Mouse (Mus musculus) gastrocnemius, adult 2 months (tissue): ENCODE measurements around the gene Ifna5. TPM values are rescaled to one million over a fixed set of nuclear protein-coding genes. Genes with fewer than 3 reads are reported as not detected.
A peak's percentile ranks its signal among the peaks of the same experiment; 100 is the strongest.

Experiments used
- DNase-seq: peaks from one replicate; pipeline ENCODE4 v3.0.0; 2022
- H3K27ac ChIP-seq: fragments of 200-600 bp; 2 replicates; pipeline ENCODE4 v1.8.1; 2022; ENCODE audit warnings: mild to moderate bottlenecking
- H3K4me3 ChIP-seq: fragments of 200-600 bp; 2 replicates; pipeline ENCODE4 v1.8.1; 2022; ENCODE audit warnings: mild to moderate bottlenecking, moderate library complexity
- CTCF ChIP-seq: fragments of 200-600 bp; IDR thresholded peaks from 2 replicates; pipeline ENCODE4 v1.8.1; 2022; ENCODE audit warnings: antibody characterized with exemption, mild to moderate bottlenecking, moderate library complexity
- intact Hi-C: fragments of 180-260 bp; cut with DNase I; formaldehyde crosslinking; loops from one replicate; pipeline ENCODE4 v1.15.1; 2025
- total RNA-seq, 2 experiments: library from RNA; stranded (reverse); gene quantifications; 2 replicates each; pipeline ENCODE4 v1.2.3; 2021

Ifna5 gene
- total RNA-seq, 2 experiments from 2014 or later, result not detected

GRCm38 (mm10) chr4:88830523-88830922, 4.8 kb upstream of the Ifna5 start:
- Histone ChIP-seq H3K27ac (no peak overlapping the region), H3K4me3 (no peak overlapping the region)
- intact Hi-C loops, result no loop called here
- peak; percentile 57 for TF ChIP-seq CTCF
- no peak for DNase-seq

- peak; percentile 57 for TF ChIP-seq CTCF
- H3K27ac ChIP-seq, result no peak overlapping the region
- DNase-seq, result no peak
- intact Hi-C loops, result no loop called here
- no peak overlapping the region for H3K4me3 ChIP-seq
These were observed 3.5 kb downstream of the Ifna5 start for GRCm38 (mm10) chr4:88838828-88839227.

GRCm38 (mm10) chr4:88840058-88840457, 4.7 kb downstream of the Ifna5 start:
- no peak overlapping the region for H3K4me3 ChIP-seq
- intact Hi-C loops, result no loop called here
- no peak for DNase-seq
- H3K27ac ChIP-seq, result no peak overlapping the region
- no peak for TF ChIP-seq CTCF

GRCm38 (mm10) chr4:88841438-88841911, 6.2 kb downstream of the Ifna5 start, which contains the start of gene Ifna4:
TSS of gene Ifna4 (plus strand) at chr4:88841861.
- Histone ChIP-seq H3K27ac (no peak within 1 kb of the TSS), H3K4me3 (no peak within 1 kb of the TSS)
- no peak for TF ChIP-seq CTCF
- DNase-seq, result no peak
- intact Hi-C loops, result no loop called here

GRCm38 (mm10) chr4:88845334-88845733, 10.0 kb downstream of the Ifna5 start:
- Histone ChIP-seq H3K4me3 (no peak overlapping the region), H3K27ac (no peak overlapping the region)
- no peak for DNase-seq

GRCm38 (mm10) chr4:88849698-88850097, 14.4 kb downstream of the Ifna5 start, which contains the start of gene Ifna1:
TSS of gene Ifna1 (plus strand) at chr4:88850087.
- intact Hi-C loops, result no loop called here

More at GRCm38 (mm10) chr4:88845334-88845733, 10.0 kb downstream of the Ifna5 start:
- peak; percentile 11; the same call in 1 of the 2 replicates for TF ChIP-seq CTCF
- intact Hi-C loops, result no loop called here

GRCm38 (mm10) chr4:88851026-88851763, 15.9 kb downstream of the Ifna5 start:
- DNase-seq, result no peak
- intact Hi-C loops, result no loop called here
- TF ChIP-seq CTCF, result no peak
- no peak overlapping the region for H3K27ac ChIP-seq
- no peak overlapping the region for H3K4me3 ChIP-seq

More at GRCm38 (mm10) chr4:88849698-88850097, 14.4 kb downstream of the Ifna5 start, which contains the start of gene Ifna1:
- no peak within 1 kb of the TSS for H3K4me3 ChIP-seq
- TF ChIP-seq CTCF, result no peak
- no peak for DNase-seq
- H3K27ac ChIP-seq, result no peak within 1 kb of the TSS

GRCm38 (mm10) chr4:88859214-88859613, 23.9 kb downstream of the Ifna5 start:
- DNase-seq, result no peak
- no peak overlapping the region for H3K27ac ChIP-seq
- intact Hi-C loops, result no loop called here
- H3K4me3 ChIP-seq, result no peak overlapping the region
- no peak for TF ChIP-seq CTCF

GRCm38 (mm10) chr4:88863309-88863708, 28.0 kb downstream of the Ifna5 start:
- intact Hi-C loops, result no loop called here
- TF ChIP-seq CTCF, result no peak
- DNase-seq, result no peak
- Histone ChIP-seq H3K27ac (no peak overlapping the region), H3K4me3 (no peak overlapping the region)

- no peak for TF ChIP-seq CTCF
- DNase-seq, result no peak
- Histone ChIP-seq H3K4me3 (no peak overlapping the region), H3K27ac (no peak overlapping the region)
- intact Hi-C loops, result no loop called here
These were observed 29.3 kb downstream of the Ifna5 start for GRCm38 (mm10) chr4:88864599-88864998.

- no peak overlapping the region for H3K27ac ChIP-seq
- no peak for DNase-seq
- intact Hi-C loops, result no loop called here
- H3K4me3 ChIP-seq, result no peak overlapping the region
- no peak for TF ChIP-seq CTCF
These were observed 29.8 kb downstream of the Ifna5 start for GRCm38 (mm10) chr4:88865011-88865569.

GRCm38 (mm10) chr4:88867366-88867925, 32.1 kb downstream of the Ifna5 start:
- peak; percentile 81 for TF ChIP-seq CTCF
- peak; percentile 71 for DNase-seq
- Histone ChIP-seq H3K27ac (peak overlapping the region; percentile 66; the same call in 1 of the 2 replicates), H3K4me3 (peak overlapping the region; percentile 76)
- intact Hi-C loops, result no loop called here
